Mouse (Mus musculus): ENCODE results near the gene Crp. TPM values are rescaled to one million over a fixed set of nuclear protein-coding genes. Genes with fewer than 3 reads are reported as not detected.

Gene Crp
- total RNA-seq, 2 experiments from 2014 or later: not detected

GRCm38 (mm10) chr1:172709788-172710350 lies 12.0 kb downstream of the Crp start:
- DNase-seq: no peak
- intact Hi-C loops (cut with DNase I; ENCODE audit: low total_unique reads): no loop called here

GRCm38 (mm10) chr1:172711396-172711795 lies 13.5 kb downstream of the Crp start:
- intact Hi-C loops (cut with DNase I; ENCODE audit: low total_unique reads): no loop called here
- no peak for DNase-seq

GRCm38 (mm10) chr1:172711962-172712361 lies 14.1 kb downstream of the Crp start:
- no peak for DNase-seq
- intact Hi-C loops (cut with DNase I; ENCODE audit: low total_unique reads): no loop called here

- intact Hi-C loops (cut with DNase I; ENCODE audit: low total_unique reads): no loop called here
- DNase-seq: no peak
Measured at GRCm38 (mm10) chr1:172751241-172751640, 53.4 kb downstream of the Crp start.

GRCm38 (mm10) chr1:172755151-172755550 lies 57.3 kb downstream of the Crp start:
- DNase-seq: no peak
- intact Hi-C loops (cut with DNase I; ENCODE audit: low total_unique reads): no loop called here

GRCm38 (mm10) chr1:172759525-172759924 lies 61.7 kb downstream of the Crp start:
- intact Hi-C loops (cut with DNase I; ENCODE audit: low total_unique reads): no loop called here
- DNase-seq: no peak

- DNase-seq: no peak
- intact Hi-C loops (cut with DNase I; ENCODE audit: low total_unique reads): no loop called here
Measured at GRCm38 (mm10) chr1:172779195-172779594, 81.3 kb downstream of the Crp start.

GRCm38 (mm10) chr1:172785322-172785721 lies 87.5 kb downstream of the Crp start:
- intact Hi-C loops (cut with DNase I; ENCODE audit: low total_unique reads): no loop called here
- no peak for DNase-seq

- no peak for DNase-seq
- intact Hi-C loops (cut with DNase I; ENCODE audit: low total_unique reads): no loop called here
Measured at GRCm38 (mm10) chr1:172785886-172786285, 88.0 kb downstream of the Crp start.

GRCm38 (mm10) chr1:172828975-172829374 lies 131.1 kb downstream of the Crp start:
- DNase-seq: no peak
- intact Hi-C loops (cut with DNase I; ENCODE audit: low total_unique reads): no loop called here

- intact Hi-C loops (cut with DNase I; ENCODE audit: low total_unique reads): no loop called here
- no peak for DNase-seq
Measured at GRCm38 (mm10) chr1:172847044-172847761, 149.3 kb downstream of the Crp start.

- intact Hi-C loops (cut with DNase I; ENCODE audit: low total_unique reads): no loop called here
- no peak for DNase-seq
Measured at GRCm38 (mm10) chr1:172848171-172848570, 150.3 kb downstream of the Crp start.

- no peak for DNase-seq
- intact Hi-C loops (cut with DNase I; ENCODE audit: low total_unique reads): no loop called here
Measured at GRCm38 (mm10) chr1:172875265-172875664, 177.4 kb downstream of the Crp start.

GRCm38 (mm10) chr1:172876675-172877074 lies 178.8 kb downstream of the Crp start:
- intact Hi-C loops (cut with DNase I; ENCODE audit: low total_unique reads): no loop called here

More at GRCm38 (mm10) chr1:172876675-172877074, 178.8 kb downstream of the Crp start:
- DNase-seq: no peak

Other genes starting within 250 kb of the Crp start
- gene Slamf9, start 222.7 kb upstream of the Crp start, total RNA-seq (2021): under 1 TPM; 0.33 to 0.57 TPM
- gene Igsf9, start 216.3 kb upstream of the Crp start, total RNA-seq (2021): under 1 TPM; 0.37 to 0.51 TPM
- 10 to 100 TPM; 60.4 to 61.2 TPM for gene Tagln2, start 198.0 kb upstream of the Crp start, total RNA-seq (2021)
- under 1 TPM; 0.40 to 0.45 TPM for gene Cfap45, start 177.3 kb upstream of the Crp start, total RNA-seq (2021)
- gene Vsig8, start 142.1 kb upstream of the Crp start, total RNA-seq (2021): not detected
- not detected for gene Slamf8, start 107.5 kb upstream of the Crp start, total RNA-seq (2021)
- gene Fcrl6, start 95.5 kb upstream of the Crp start, total RNA-seq (2021): not detected
- 10 to 100 TPM; 17.4 to 18.4 TPM for gene Dusp23, start 65.1 kb upstream of the Crp start, total RNA-seq (2021)
- gene Apcs, start 197.0 kb downstream of the Crp start, total RNA-seq (2021): not detected